Mouse (Mus musculus) G1E (cell line): ENCODE measurements around the gene Bmpr1a.

Experiments
- CTCF ChIP-seq: IDR thresholded peaks from 2 replicates; pipeline ENCODE4 v1.5.1; 2012; ENCODE audit warnings: low read depth, low read length, inconsistent platforms, mixed read lengths
- GATA1 ChIP-seq: IDR thresholded peaks from 2 replicates; pipeline ENCODE4 v1.6.1; 2012; ENCODE audit warnings: borderline replicate concordance, low read length, inconsistent platforms, mixed read lengths

GRCm38 (mm10) chr14:34454282-34454681, 48.9 kb downstream of the Bmpr1a start:
- no peak for TF ChIP-seq GATA1
- no peak for TF ChIP-seq CTCF
